Mouse (Mus musculus) lung, adult 2 months (tissue): ENCODE data around the gene Klhdc7a. TPM values are rescaled to one million over a fixed set of nuclear protein-coding genes. Genes with fewer than 3 reads are reported as not detected.

Experiments
- DNase-seq: peaks from one replicate; pipeline ENCODE4 v3.0.0; 2022
- H3K4me1 ChIP-seq: fragments of 200-500 bp; 2 replicates; pipeline ENCODE4 v1.6.1; 2011; ENCODE audit warnings: low read length; ENCODE audit not compliant: control insufficient read depth, insufficient read depth
- H3K4me3 ChIP-seq: fragments of 200-500 bp; replicated peaks from 2 replicates; pipeline ENCODE3; 2011; ENCODE audit warnings: low read depth, mild to moderate bottlenecking, control low read depth, low read length; ENCODE audit errors: extremely low read depth
- CTCF ChIP-seq: fragments of 200-500 bp; IDR thresholded peaks from 2 replicates; pipeline ENCODE4 v1.5.1; 2011; ENCODE audit warnings: mild to moderate bottlenecking, low read length, control low read depth; ENCODE audit not compliant: insufficient read depth
- POLR2A ChIP-seq: fragments of 200-500 bp; IDR thresholded peaks from 2 replicates; pipeline ENCODE4 v1.6.1; 2011; ENCODE audit warnings: low read depth, mild to moderate bottlenecking, control low read depth, low read length, borderline replicate concordance; ENCODE audit errors: extremely low read depth
- WGBS: fragments of 180-500 bp; shearing (Covaris S2); methylation state at CpG from one replicate; pipeline ENCODE4 v1.1.7; 2018; 5-methylcytosine and 5-hydroxymethylcytosine counted together
- polyA plus RNA-seq: library from polyadenylated mRNA; depleted of rRNA; stranded (reverse); fragments of >200 nt; gene quantifications from 2 replicates; pipeline ENCODE4 v1.2.3, GENCODE M21; 2012; rRNA removed

Klhdc7a gene
- 7.4 and 7.8 TPM in 2 replicates for polyA plus RNA-seq

DNA sequence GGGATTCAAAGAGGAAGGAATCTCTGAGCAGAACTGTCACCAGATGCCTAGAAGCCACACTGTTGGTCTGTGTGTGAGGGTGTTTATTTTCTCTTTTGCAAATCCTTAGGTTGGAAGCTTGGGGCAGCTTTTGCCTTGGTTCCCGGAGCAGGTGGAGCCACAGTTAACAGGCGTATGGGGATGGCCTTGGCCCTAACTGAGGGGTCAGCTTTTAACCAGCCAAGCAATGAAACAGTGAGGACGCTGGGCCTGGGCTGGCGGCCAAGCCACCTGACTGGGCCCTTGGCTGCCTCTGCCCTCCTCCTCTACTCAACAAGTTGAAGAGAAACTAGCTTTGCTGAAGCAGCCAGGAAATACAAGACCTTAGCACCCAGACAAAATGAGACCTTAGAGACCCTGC lies at the start of gene Klhdc7a:
Gene Klhdc7a (minus strand): TSS at position 105 of the 400 bp plus-strand sequence.
- DNase-seq: peak; percentile 63
- 26% methylated on average over 4 of the region's 4 CpGs for WGBS
- TF ChIP-seq POLR2A (no peak), CTCF (no peak)
- Histone ChIP-seq H3K4me3 (peak within 1 kb of the TSS; percentile 49), H3K4me1 (peaks cover 3% of the 10 kb centered on the region; the same call in 1 of the 2 replicates)

GRCm38 (mm10) chr4:140015916-140016315 lies 48.1 kb upstream of the Klhdc7a start:
- DNase-seq: no peak
- no peak for TF ChIP-seq POLR2A
- Histone ChIP-seq H3K4me3 (no peak overlapping the region), H3K4me1 (no peaks in the 10 kb centered on the region)
- 60% methylated on average over 7 of the region's 7 CpGs for WGBS

- TF ChIP-seq CTCF (no peak), POLR2A (no peak)
- Histone ChIP-seq H3K4me3 (no peak overlapping the region), H3K4me1 (no peaks in the 10 kb centered on the region)
- WGBS: 68% methylated on average over 11 of the region's 11 CpGs
- DNase-seq: no peak
Observed at GRCm38 (mm10) chr4:140010728-140011470, 43.1 kb upstream of the Klhdc7a start.

DNA sequence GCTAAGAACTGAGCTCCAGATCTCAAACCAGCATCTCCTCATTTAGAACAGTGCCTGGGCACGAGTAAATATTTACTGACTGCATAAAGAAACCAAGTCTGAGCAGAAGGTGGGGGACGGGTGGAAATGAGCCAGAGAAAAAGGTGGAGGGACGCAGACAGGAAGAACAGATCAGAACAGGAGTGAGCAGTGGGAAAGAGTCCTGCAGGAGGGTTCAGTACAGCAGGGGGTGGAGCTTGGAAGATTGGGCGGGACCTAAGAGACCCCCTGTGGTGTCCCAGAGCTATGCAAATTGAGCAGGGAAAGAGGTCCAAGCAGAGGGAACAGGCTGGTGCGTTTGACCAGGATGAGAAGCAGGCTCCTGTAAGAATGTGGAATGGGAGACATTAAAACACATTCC lies 37.1 kb upstream of the Klhdc7a start:
- 6% methylated on average over 5 of the region's 5 CpGs for WGBS
- DNase-seq: no peak
- TF ChIP-seq CTCF (no peak), POLR2A (no peak)
- Histone ChIP-seq H3K4me3 (no peak overlapping the region), H3K4me1 (no peaks in the 10 kb centered on the region)

GRCm38 (mm10) chr4:140004170-140004569 lies 36.3 kb upstream of the Klhdc7a start:
- no peak for TF ChIP-seq CTCF
- TF ChIP-seq POLR2A: 0 out of 2 replicates have a peak, but pooled peaks have one; percentile 7

GRCm38 (mm10) chr4:140002069-140002468 lies 34.2 kb upstream of the Klhdc7a start:
- TF ChIP-seq POLR2A (no peak), CTCF (no peak)
- H3K4me3 ChIP-seq: no peak overlapping the region
- WGBS: 30% methylated on average over 12 of the region's 12 CpGs
- DNase-seq: no peak
- no peaks in the 10 kb centered on the region for H3K4me1 ChIP-seq

More at GRCm38 (mm10) chr4:140004170-140004569, 36.3 kb upstream of the Klhdc7a start:
- H3K4me1 ChIP-seq: no peaks in the 10 kb centered on the region
- H3K4me3 ChIP-seq: peak overlapping the region; percentile 0
- DNase-seq: peak; percentile 23
- WGBS: 11% methylated on average over 12 of the region's 12 CpGs

- 77% methylated on average over 5 of the region's 5 CpGs for WGBS
- DNase-seq: no peak
Observed at GRCm38 (mm10) chr4:140000911-140001310, 33.1 kb upstream of the Klhdc7a start.

DNA sequence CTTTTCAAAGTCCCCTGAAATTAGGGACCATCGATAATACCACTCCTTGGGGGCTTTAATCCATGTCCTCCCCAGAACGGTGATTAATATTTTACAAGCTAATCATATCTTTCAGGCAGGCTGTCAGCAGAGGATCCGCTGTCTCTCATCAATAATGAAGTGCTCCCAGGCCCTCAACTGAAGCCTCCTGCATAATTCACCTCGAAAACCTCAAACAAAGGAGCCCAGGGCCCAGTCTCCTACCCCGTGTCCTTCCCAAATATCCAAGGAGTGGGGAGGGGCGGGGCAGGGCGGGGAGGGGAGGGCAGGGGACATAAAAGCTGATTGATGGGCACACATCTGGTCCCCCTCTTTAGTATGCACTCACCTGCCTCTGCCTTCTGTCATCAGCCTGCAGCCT lies 31.2 kb upstream of the Klhdc7a start:
- Histone ChIP-seq H3K4me3 (no peak overlapping the region), H3K4me1 (no peaks in the 10 kb centered on the region)
- DNase-seq: no peak
- TF ChIP-seq POLR2A (no peak), CTCF (no peak)
- 71% methylated on average over 7 of the region's 7 CpGs for WGBS

More at GRCm38 (mm10) chr4:140000911-140001310, 33.1 kb upstream of the Klhdc7a start:
- no peaks in the 10 kb centered on the region for H3K4me1 ChIP-seq
- H3K4me3 ChIP-seq: no peak overlapping the region
- no peak for TF ChIP-seq POLR2A
- TF ChIP-seq CTCF: no peak

DNA sequence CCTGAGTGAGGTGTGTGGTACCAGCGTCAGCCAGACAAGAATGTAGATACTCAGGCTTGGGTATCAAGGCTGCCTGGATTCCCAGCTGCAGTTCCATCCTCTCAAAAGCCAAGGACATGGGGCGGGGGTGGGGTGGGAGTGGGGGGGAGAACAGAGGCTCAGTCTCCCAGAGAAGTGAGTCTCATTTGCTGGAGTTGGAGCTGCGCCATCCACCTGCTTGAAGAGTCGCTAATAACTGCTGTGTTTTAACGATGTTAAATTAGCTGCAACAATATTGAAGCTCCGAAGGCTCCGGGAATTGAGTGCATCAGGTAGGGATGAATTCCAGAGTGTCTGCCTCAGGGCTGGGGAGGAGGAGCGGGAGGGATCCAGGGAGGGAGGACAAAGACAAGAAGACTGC lies 27.8 kb upstream of the Klhdc7a start:
- TF ChIP-seq CTCF (no peak), POLR2A (no peak)
- no peak for DNase-seq
- Histone ChIP-seq H3K4me3 (no peak overlapping the region), H3K4me1 (no peaks in the 10 kb centered on the region)
- WGBS: 55% methylated on average over 8 of the region's 8 CpGs

- Histone ChIP-seq H3K4me3 (no peak overlapping the region), H3K4me1 (no peaks in the 10 kb centered on the region)
- DNase-seq: no peak
- 18% methylated on average over 16 of the region's 16 CpGs for WGBS
- no peak for TF ChIP-seq CTCF
- TF ChIP-seq POLR2A: no peak
Observed at GRCm38 (mm10) chr4:139993111-139993755, 25.4 kb upstream of the Klhdc7a start.
